Mouse (Mus musculus): Measurements from ENCODE around the gene Dph2. TPM values are rescaled to one million over a fixed set of nuclear protein-coding genes. Genes with fewer than 3 reads are reported as not detected.

The Dph2 gene
- polyA plus RNA-seq, 1 experiment from 2014 or later: 18.3 TPM

- Histone ChIP-seq H3K27ac (no peak overlapping the region), H3K9ac (replicated peaks) (no peak overlapping the region; the same call in 1 of the 2 replicates), H3K4me3 (replicated peaks) (no peak overlapping the region), H3K9me3 (no peaks in the 10 kb centered on the region), H3K36me3 (peaks cover 22% of the 10 kb centered on the region), H3K27me3 (no peaks in the 10 kb centered on the region), H3K4me1 (replicated peaks) (peaks cover 14% of the 10 kb centered on the region), H3K4me2 (no peak overlapping the region)
- ATAC-seq (ENCODE audit: insufficient number of reproducible peaks, insufficient read depth, low FRiP score, low TSS enrichment, low read depth): no peak
- 79% methylated on average over 7 of the region's 7 CpGs for WGBS
Measured at GRCm38 (mm10) chr4:117850176-117850575, 41.7 kb downstream of the Dph2 start.

GRCm38 (mm10) chr4:117849506-117849905 lies 42.3 kb downstream of the Dph2 start:
- Histone ChIP-seq H3K9me3 (no peaks in the 10 kb centered on the region), H3K27ac (no peak overlapping the region), H3K9ac (replicated peaks) (no peak overlapping the region), H3K4me2 (no peak overlapping the region), H3K27me3 (no peaks in the 10 kb centered on the region), H3K4me1 (replicated peaks) (peaks cover 11% of the 10 kb centered on the region), H3K36me3 (peaks cover 29% of the 10 kb centered on the region), H3K4me3 (replicated peaks) (no peak overlapping the region)
- 75% methylated on average over 5 of the region's 5 CpGs for WGBS
- ATAC-seq (ENCODE audit: insufficient number of reproducible peaks, insufficient read depth, low FRiP score, low TSS enrichment, low read depth): no peak

GRCm38 (mm10) chr4:117849063-117849462 lies 42.8 kb downstream of the Dph2 start:
- Histone ChIP-seq H3K9me3 (no peaks in the 10 kb centered on the region), H3K36me3 (peaks cover 30% of the 10 kb centered on the region), H3K4me1 (replicated peaks) (peaks cover 11% of the 10 kb centered on the region), H3K4me2 (no peak overlapping the region), H3K27ac (no peak overlapping the region), H3K9ac (replicated peaks) (no peak overlapping the region), H3K27me3 (no peaks in the 10 kb centered on the region), H3K4me3 (replicated peaks) (no peak overlapping the region)
- no peak for ATAC-seq (ENCODE audit: insufficient number of reproducible peaks, insufficient read depth, low FRiP score, low TSS enrichment, low read depth)
- 54% methylated on average over 17 of the region's 17 CpGs for WGBS

- Histone ChIP-seq H3K27ac (peak overlapping the region; percentile 72), H3K4me3 (replicated peaks) (no peak overlapping the region), H3K9me3 (no peaks in the 10 kb centered on the region), H3K4me1 (replicated peaks) (peaks cover 11% of the 10 kb centered on the region), H3K36me3 (peaks cover 37% of the 10 kb centered on the region), H3K27me3 (no peaks in the 10 kb centered on the region), H3K9ac (replicated peaks) (no peak overlapping the region; the same call in 1 of the 2 replicates), H3K4me2 (no peak overlapping the region)
- peak; percentile 58; the same call in 1 of the 2 replicates for ATAC-seq (ENCODE audit: insufficient number of reproducible peaks, insufficient read depth, low FRiP score, low TSS enrichment, low read depth)
- 12% methylated on average over 2 of the region's 2 CpGs for WGBS
Measured at GRCm38 (mm10) chr4:117847011-117847410, 44.8 kb downstream of the Dph2 start.

GRCm38 (mm10) chr4:117846261-117846660 lies 45.6 kb downstream of the Dph2 start:
- peak overlapping the region; percentile 72; the same call in 1 of the 2 replicates for H3K27ac ChIP-seq
- H3K4me3 ChIP-seq (replicated peaks): no peak overlapping the region
- no peak overlapping the region for H3K9ac ChIP-seq (replicated peaks)
- H3K27me3 ChIP-seq: no peaks in the 10 kb centered on the region
- 94% methylated on average over 4 of the region's 4 CpGs for WGBS
- no peak for ATAC-seq (ENCODE audit: insufficient number of reproducible peaks, insufficient read depth, low FRiP score, low TSS enrichment, low read depth)
- H3K36me3 ChIP-seq: peaks cover 37% of the 10 kb centered on the region
- H3K4me1 ChIP-seq (replicated peaks): peaks cover 17% of the 10 kb centered on the region
- no peaks in the 10 kb centered on the region for H3K9me3 ChIP-seq
- no peak overlapping the region for H3K4me2 ChIP-seq

GRCm38 (mm10) chr4:117845316-117845715 lies 46.5 kb downstream of the Dph2 start:
- whole genome bisulfite sequencing: 87% methylated on average over 11 of the region's 11 CpGs
- H3K9me3 ChIP-seq: no peaks in the 10 kb centered on the region
- no peak overlapping the region for H3K9ac ChIP-seq (replicated peaks)
- H3K4me3 ChIP-seq (replicated peaks): no peak overlapping the region
- H3K27me3 ChIP-seq: no peaks in the 10 kb centered on the region
- H3K36me3 ChIP-seq: peaks cover 45% of the 10 kb centered on the region
- H3K4me1 ChIP-seq (replicated peaks): peaks cover 19% of the 10 kb centered on the region
- no peak overlapping the region for H3K27ac ChIP-seq
- ATAC-seq (ENCODE audit: insufficient number of reproducible peaks, insufficient read depth, low FRiP score, low TSS enrichment, low read depth): no peak
- no peak overlapping the region for H3K4me2 ChIP-seq

- no peak overlapping the region for H3K4me3 ChIP-seq (replicated peaks)
- H3K36me3 ChIP-seq: peaks cover 41% of the 10 kb centered on the region
- 78% methylated on average over 5 of the region's 5 CpGs for WGBS
- H3K27me3 ChIP-seq: no peaks in the 10 kb centered on the region
- no peak overlapping the region for H3K9ac ChIP-seq (replicated peaks)
- no peak overlapping the region for H3K27ac ChIP-seq
- peaks cover 23% of the 10 kb centered on the region for H3K4me1 ChIP-seq (replicated peaks)
- H3K9me3 ChIP-seq: no peaks in the 10 kb centered on the region
- ATAC-seq (ENCODE audit: insufficient number of reproducible peaks, insufficient read depth, low FRiP score, low TSS enrichment, low read depth): no peak
- H3K4me2 ChIP-seq: no peak overlapping the region
Measured at GRCm38 (mm10) chr4:117844467-117844866, 47.4 kb downstream of the Dph2 start.

GRCm38 (mm10) chr4:117843101-117843500 lies 48.7 kb downstream of the Dph2 start:
- H3K4me3 ChIP-seq (replicated peaks): no peak overlapping the region
- H3K36me3 ChIP-seq: peaks cover 36% of the 10 kb centered on the region
- H3K27ac ChIP-seq: no peak overlapping the region
- WGBS: 86% methylated on average over 5 of the region's 5 CpGs
- peaks cover 23% of the 10 kb centered on the region for H3K4me1 ChIP-seq (replicated peaks)
- no peaks in the 10 kb centered on the region for H3K27me3 ChIP-seq
- ATAC-seq (ENCODE audit: insufficient number of reproducible peaks, insufficient read depth, low FRiP score, low TSS enrichment, low read depth): no peak
- no peak overlapping the region for H3K4me2 ChIP-seq
- H3K9me3 ChIP-seq: no peaks in the 10 kb centered on the region
- H3K9ac ChIP-seq (replicated peaks): no peak overlapping the region

GRCm38 (mm10) chr4:117841566-117841965 lies 50.3 kb downstream of the Dph2 start:
- Histone ChIP-seq H3K9me3 (no peaks in the 10 kb centered on the region), H3K27me3 (no peaks in the 10 kb centered on the region), H3K9ac (replicated peaks) (no peak overlapping the region), H3K36me3 (peaks cover 36% of the 10 kb centered on the region), H3K4me2 (no peak overlapping the region), H3K27ac (no peak overlapping the region), H3K4me1 (replicated peaks) (peaks cover 14% of the 10 kb centered on the region; the same call in 1 of the 2 replicates), H3K4me3 (replicated peaks) (no peak overlapping the region)
- WGBS: 50% methylated on average over 3 of the region's 3 CpGs
- ATAC-seq (ENCODE audit: insufficient number of reproducible peaks, insufficient read depth, low FRiP score, low TSS enrichment, low read depth): no peak

- no peak for ATAC-seq (ENCODE audit: insufficient number of reproducible peaks, insufficient read depth, low FRiP score, low TSS enrichment, low read depth)
- Histone ChIP-seq H3K27ac (no peak overlapping the region), H3K36me3 (peaks cover 29% of the 10 kb centered on the region), H3K4me2 (no peak overlapping the region), H3K27me3 (no peaks in the 10 kb centered on the region), H3K4me1 (replicated peaks) (peaks cover 12% of the 10 kb centered on the region; the same call in 1 of the 2 replicates), H3K9ac (replicated peaks) (no peak overlapping the region), H3K4me3 (replicated peaks) (no peak overlapping the region), H3K9me3 (no peaks in the 10 kb centered on the region)
- WGBS: 88% methylated on average over 5 of the region's 5 CpGs
Measured at GRCm38 (mm10) chr4:117840821-117841220, 51.0 kb downstream of the Dph2 start.

GRCm38 (mm10) chr4:117839366-117839765 lies 52.5 kb downstream of the Dph2 start:
- Histone ChIP-seq H3K4me3 (replicated peaks) (no peak overlapping the region), H3K9me3 (no peaks in the 10 kb centered on the region), H3K27ac (no peak overlapping the region), H3K27me3 (no peaks in the 10 kb centered on the region), H3K4me1 (replicated peaks) (peaks cover 17% of the 10 kb centered on the region), H3K36me3 (peaks cover 16% of the 10 kb centered on the region; the same call in 1 of the 2 replicates), H3K4me2 (no peak overlapping the region), H3K9ac (replicated peaks) (no peak overlapping the region)
- 80% methylated on average over 6 of the region's 6 CpGs for WGBS
- no peak for ATAC-seq (ENCODE audit: insufficient number of reproducible peaks, insufficient read depth, low FRiP score, low TSS enrichment, low read depth)
